Mouse (Mus musculus): ENCODE data around the gene Obp2b.
"Not testable (repeated sequence)": the region's sequence is repeated elsewhere in the genome, so short reads cannot be mapped to it uniquely, and the experiment has no call there.

Gene Obp2b

DNA sequence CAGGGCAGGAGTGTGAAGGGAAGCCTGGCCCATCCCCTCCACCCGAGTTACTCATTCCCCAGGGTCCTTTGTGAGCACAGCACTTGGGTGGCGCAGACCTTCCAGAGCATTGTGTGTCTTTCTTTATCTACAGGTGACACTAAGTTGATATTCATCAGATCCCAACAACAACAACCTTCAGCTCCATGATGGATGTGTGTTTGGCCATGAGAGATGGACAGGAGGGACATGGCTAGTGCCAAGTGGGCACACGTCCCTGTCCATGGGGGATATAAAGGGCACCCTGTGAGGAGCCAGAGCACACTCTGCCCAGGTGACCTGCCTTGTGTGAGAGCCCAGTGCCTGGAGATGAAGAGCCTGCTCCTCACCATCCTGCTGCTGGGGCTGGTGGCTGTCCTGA lies at the start of gene Obp2b:
Obp2b (plus strand) TSS at position 301 of the 400 bp plus-strand sequence.
- CTCF ChIA-PET, POLR2A ChIA-PET: not testable (repeated sequence)

DNA sequence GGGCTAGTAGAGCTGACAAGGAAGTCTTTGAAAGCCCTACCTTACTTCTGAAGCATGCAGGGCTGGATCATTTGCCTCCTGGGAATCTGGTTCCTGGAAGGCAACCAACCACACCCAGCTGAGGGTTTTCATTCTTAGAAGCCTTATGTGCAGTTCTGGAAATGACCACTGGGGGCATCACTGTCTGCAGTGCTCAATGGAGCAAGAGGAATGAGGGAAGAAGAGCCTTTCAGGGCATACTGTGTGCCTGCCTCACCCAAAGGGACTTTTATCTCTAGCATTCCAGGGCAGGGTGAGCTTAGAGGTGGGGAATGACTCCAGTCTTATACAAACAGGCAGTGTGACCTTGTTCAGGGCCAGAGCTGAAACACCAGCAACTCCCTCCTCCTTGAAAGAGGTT lies 42.2 kb upstream of the Obp2b start:
- CTCF ChIA-PET = interaction anchor here (0.6 to 3.5 kb wide), 33 partner anchors 9 to 459 kb away, joined by 3 to 26 read pairs (median 4); partner anchors contain the start of genes Bmyc (in 3 of the 4), Ajm1 (in 2 of the 4) and Lcn10 (in 1 of the 4)

DNA sequence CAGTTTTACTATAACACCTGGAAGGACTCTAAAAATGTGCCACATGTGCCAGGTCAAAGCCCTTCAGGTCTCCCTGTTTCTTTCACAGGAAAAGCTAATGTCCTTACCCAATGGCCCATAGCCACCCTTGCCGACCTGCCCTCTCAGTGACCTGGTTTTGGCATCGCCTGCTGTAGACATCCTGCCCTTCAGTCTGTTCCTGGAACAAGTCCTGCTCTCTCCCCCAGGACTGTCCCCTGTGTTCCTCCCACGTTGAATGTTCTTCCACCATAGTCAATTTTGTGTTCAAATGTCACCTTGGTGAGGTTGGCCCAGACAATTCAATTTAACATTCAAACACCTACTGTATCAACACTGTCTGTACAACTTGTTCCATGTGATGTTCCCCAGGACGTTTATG lies 39.9 kb upstream of the Obp2b start:
- ChIA-PET CTCF (interaction anchor here in 3 of 4 experiments (0.9 to 3.5 kb wide), 3 partner anchors 11 to 116 kb away, joined by 3 to 24 read pairs (median 3); partner anchors contain the start of genes Ajm1 (in 2 of the 3) and Bmyc (in 1 of the 3)), POLR2A (interaction anchor here in 2 of 4 experiments (0.5 to 4.2 kb wide), 3 partner anchors 10 to 1215 kb away, joined by 3 to 25 read pairs (median 6); partner anchors contain the start of gene Bmyc (in 2 of the 2))

More for the DNA sequence above, 42.2 kb upstream of the Obp2b start:
- POLR2A ChIA-PET = interaction anchor here in 3 of 4 experiments (0.6 to 4.2 kb wide), 7 partner anchors 8 to 21 kb away, joined by 3 to 25 read pairs (median 5); partner anchors contain the start of gene Bmyc (in 3 of the 3)

DNA sequence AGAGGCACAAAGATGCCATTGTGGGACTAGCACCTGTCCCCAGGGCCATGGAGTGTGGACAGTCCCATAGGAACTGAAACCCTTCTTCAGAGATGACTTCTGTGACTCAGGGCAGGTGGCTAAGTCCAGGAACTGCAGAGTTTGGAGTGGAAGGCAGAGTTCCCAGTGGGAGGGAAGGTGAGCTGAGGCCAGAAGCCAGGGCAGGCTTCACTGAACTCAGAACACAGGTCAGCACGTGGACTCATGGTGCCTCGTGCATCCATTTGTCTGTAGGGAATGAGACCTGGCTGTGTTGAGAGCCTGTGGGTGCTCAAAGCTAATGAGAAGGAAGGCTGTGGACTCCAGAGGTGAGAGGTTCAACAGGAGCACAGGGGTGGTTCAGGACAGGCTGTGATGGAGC lies 38.1 kb upstream of the Obp2b start:
- ChIA-PET POLR2A (no interaction called here), CTCF (no interaction called here)

DNA sequence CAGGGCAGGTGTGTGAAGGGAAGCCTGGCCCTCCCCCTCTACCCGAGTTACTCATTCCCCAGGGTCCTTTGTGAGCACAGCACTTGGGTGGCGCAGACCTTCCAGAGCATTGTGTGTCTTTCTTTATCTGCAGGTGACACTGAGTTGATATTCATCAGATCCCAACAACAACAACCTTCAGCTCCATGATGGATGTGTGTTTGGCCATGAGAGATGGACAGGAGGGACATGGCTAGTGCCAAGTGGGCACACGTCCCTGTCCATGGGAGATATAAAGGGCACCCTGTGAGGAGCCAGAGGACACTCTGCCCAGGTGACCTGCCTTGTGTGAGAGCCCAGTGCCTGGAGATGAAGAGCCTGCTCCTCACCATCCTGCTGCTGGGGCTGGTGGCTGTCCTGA lies 37.1 kb upstream of the Obp2b start, which contains the start of gene Obp2a:
Obp2a (plus strand) TSS at position 301 of the 400 bp plus-strand sequence.
- CTCF ChIA-PET, POLR2A ChIA-PET: not testable (repeated sequence)

DNA sequence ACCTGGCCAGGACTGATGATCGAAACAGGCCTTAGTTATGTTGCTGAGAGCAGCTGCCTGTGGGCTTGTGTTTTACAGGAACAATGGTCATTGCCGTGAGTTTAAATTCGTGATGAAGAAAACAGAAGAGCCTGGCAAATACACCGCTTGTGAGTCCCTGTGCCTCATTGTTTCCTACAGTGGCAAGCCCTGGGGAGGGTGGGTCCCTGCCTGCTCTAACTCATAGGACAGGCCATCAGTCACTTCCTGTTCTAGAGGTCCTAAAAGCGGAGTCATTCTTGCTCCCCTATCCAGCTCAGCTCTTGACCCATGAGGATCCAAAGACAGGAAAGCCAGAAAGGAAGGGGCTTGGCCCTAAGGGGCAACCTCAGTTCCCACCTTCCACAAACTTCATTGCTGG lies 35.8 kb upstream of the Obp2b start:
- ChIA-PET CTCF (no interaction called here), POLR2A (interaction anchor here in 1 of 4 experiments (1.2 kb wide), 1 partner anchor 9 kb away, joined by 3 read pairs; no protein-coding TSS in a partner anchor)

DNA sequence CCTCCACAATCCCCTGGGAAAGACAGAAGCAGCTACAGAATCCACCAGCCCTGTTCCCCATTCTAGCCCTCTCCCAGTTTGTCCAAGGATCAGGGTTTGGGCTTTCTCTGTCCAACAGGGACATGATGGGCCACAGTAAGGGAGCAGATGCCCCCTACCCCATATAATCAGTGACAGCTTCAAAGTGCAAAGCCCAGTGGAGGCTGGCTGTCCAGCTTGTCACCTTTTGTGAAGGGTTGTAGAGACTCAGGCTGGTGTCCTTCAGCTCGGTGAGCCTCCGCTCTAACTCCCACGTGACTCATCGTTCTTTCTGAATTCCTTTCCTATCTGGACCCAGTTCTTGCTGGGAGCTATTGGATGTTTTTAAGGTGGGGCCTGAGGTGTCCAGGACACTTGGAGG lies 33.1 kb upstream of the Obp2b start:
- ChIA-PET POLR2A (interaction anchor here in 1 of 4 experiments (1.7 kb wide), 1 partner anchor 9 kb away, joined by 7 read pairs; no protein-coding TSS in a partner anchor), CTCF (interaction anchor here (1.0 to 1.9 kb wide), 5 partner anchors 9 to 10 kb away, joined by 3 to 7 read pairs (median 4); no protein-coding TSS in a partner anchor)

DNA sequence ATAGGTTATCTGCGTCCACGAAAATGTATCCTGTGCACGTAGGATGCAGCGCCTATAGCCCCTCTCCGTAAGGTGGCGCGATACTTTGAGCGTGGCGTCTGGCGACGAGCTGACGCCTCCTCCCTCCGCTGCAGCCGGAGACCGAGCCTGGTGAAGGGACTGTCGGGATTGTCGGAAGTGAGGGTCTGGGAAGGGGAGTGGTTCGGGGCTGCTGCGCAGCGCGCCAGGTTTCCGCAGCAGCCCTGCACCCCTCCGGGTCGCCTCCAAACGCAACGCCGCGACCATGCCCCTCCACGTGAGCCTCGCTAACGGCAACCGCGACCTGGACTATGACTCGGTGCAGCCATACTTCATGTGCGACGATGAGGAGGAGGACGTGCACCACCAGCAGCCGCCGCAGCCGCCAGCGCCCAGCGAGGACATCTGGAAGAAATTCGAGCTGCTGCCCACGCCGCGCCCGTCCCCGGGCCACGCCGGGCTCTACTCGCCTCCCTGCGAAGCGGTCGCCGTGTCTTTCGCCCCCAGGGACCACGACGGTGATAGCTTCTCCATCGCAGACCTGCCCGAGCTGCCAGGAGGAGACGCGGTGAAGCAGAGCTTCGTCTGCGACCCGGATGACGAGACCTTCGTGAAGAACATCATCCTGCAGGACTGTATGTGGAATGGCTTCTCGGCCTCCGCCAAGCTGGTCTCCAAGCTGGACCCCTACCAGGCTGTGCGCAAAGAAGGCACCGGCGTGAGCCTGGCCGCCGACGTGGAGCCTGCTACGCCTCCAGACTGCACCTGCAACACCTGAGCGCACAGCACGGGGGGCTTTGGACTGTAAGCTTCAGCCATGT lies 29.9 kb upstream of the Obp2b start, which contains the start of gene Bmyc:
Bmyc (plus strand) TSS at position 97 of the 839 bp plus-strand sequence.
- CTCF ChIA-PET = interaction anchor here (0.8 to 3.6 kb wide), 11 partner anchors 9 to 447 kb away, joined by 3 to 26 read pairs (median 5); partner anchors contain the start of gene Abca2 (in 1 of the 4)

DNA sequence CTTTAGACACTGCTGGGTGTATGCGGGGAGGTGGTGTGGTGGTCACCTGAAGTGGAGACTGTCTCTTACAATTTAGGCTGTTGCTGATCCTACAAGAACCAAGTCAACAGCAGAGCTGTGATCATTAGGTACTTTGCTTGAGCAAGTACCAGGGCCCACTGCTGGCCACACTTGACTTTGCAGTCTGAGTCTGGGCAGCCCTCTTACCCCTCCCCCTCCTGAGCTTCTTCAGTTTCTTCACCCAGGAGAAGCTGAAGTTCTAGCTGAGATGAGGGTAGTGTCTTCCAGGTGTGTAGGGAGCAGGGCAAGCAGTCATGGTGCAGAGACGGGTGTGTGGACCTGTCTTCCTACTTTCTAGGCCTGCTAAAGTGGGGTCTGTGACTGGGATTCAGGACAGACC lies 28.7 kb upstream of the Obp2b start:
- ChIA-PET POLR2A (interaction anchor here (0.5 to 4.4 kb wide), 11 partner anchors 12 to 349 kb away, joined by 3 to 25 read pairs (median 4); partner anchors contain the start of genes Kcnt1 (in 1 of the 4) and Rabl6 (in 1 of the 4)), CTCF (interaction anchor here (0.5 to 3.6 kb wide), 13 partner anchors 8 to 446 kb away, joined by 3 to 26 read pairs (median 4); partner anchors contain the start of gene Ajm1 (in 1 of the 4))

More for the DNA sequence above, 29.9 kb upstream of the Obp2b start, which contains the start of gene Bmyc:
- POLR2A ChIA-PET = interaction anchor here in 3 of 4 experiments (0.6 to 4.4 kb wide), 26 partner anchors 9 to 865 kb away, joined by 3 to 25 read pairs (median 3); partner anchors contain the start of genes Camsap1 (in 1 of the 3), Cysrt1 (in 1 of the 3), Kcnt1 (in 1 of the 3) and Rnf208 (in 1 of the 3)

DNA sequence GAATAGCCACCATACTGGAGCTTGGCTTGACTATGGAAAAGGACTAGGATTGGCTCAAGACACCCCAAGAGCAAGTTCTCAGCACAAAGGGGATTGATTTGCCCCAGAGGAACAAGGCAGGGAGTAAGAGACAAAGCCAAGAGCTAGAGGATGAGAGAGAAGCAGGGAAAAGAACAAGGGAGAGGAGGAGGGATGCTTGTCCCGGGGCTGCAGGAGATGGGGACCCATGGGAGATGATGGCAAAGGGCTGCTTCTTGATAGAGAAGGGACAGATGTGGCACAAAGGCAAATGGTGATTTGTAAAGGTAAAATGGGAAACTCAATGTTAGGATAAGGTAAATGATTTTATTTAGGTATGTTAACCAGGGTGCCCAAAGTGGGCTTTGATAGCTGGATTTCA lies 27.8 kb upstream of the Obp2b start:
- CTCF ChIA-PET = interaction anchor here in 1 of 4 experiments (3.4 kb wide), 1 partner anchor 14 kb away, joined by 24 read pairs; no protein-coding TSS in a partner anchor
- POLR2A ChIA-PET = interaction anchor here in 2 of 4 experiments (1.0 to 4.4 kb wide), 4 partner anchors 13 to 154 kb away, joined by 3 to 25 read pairs (median 12); partner anchors contain the start of genes Kcnt1 (in 1 of the 2) and Rabl6 (in 1 of the 2)

DNA sequence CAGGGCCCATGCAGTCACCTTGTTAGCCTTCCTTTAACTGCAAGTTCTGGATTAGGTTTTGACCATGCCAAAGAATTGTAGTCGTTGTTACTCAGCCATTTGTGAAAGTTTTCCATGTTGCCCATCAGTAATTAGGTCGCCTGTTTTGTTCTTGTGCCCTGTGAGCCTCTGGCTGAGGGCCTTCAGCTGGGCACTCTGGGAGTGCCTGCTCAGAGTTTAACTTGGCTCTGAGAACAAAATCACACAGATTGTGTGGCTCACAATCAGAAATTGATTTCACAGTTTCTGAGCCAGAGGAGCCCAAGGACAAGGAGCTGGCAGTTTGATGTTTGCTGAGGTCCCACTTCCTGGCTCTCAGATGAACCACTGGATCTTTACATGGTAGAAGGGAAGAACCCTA lies 27.0 kb upstream of the Obp2b start:
- POLR2A ChIA-PET = interaction anchor here in 1 of 4 experiments (0.7 kb wide), 1 partner anchor 746 kb away, joined by 3 read pairs; no protein-coding TSS in a partner anchor

DNA sequence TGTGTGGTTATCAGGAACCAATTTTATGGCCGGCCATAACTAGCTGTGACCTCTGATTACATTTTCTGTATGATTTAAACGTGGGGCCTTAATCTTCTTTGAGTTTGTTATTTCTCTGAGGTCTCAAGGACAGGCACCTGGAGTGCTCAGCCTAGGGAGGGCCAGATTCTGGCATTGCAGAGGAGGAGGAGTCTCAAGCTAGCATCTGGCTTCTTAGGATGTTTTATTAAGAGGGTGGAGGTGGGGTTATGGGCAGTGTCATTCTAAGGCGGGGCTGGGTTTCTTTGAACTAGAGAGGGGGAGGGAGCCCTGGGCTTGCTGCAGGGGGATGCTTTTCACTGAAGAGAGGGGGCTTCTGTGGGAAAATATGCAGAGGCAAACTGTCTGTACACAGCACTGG lies 25.2 kb upstream of the Obp2b start:
- ChIA-PET CTCF (interaction anchor here in 1 of 4 experiments (0.6 to 0.8 kb wide), 2 partner anchors 584 to 734 kb away, joined by 3 read pairs; no protein-coding TSS in a partner anchor), POLR2A (interaction anchor here in 2 of 4 experiments (0.6 to 0.7 kb wide), 3 partner anchors 38 to 627 kb away, joined by 3 to 8 read pairs (median 8); no protein-coding TSS in a partner anchor)

More for the DNA sequence above, 27.0 kb upstream of the Obp2b start:
- CTCF ChIA-PET = not testable (repeated sequence)

DNA sequence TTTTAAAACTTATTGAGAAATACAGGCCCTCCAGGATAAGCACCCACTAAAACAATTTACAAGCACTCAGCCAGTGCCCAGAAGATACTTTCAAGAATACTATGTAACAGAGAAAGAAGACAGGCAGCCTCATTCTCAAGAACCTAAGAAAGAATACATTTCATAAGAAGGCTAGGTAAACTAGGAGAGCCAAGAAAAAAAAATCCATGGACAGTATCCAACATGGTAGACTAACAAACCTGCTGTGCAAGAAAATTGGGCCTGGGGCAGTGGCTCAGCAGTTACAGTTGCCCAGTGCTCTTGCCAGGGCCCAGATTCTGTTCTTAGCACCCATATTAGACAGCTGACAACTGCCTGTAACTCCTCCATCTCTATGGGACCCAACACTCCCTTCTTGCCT lies 19.6 kb upstream of the Obp2b start:
- POLR2A ChIA-PET = no interaction called here
- CTCF ChIA-PET = no interaction called here

DNA sequence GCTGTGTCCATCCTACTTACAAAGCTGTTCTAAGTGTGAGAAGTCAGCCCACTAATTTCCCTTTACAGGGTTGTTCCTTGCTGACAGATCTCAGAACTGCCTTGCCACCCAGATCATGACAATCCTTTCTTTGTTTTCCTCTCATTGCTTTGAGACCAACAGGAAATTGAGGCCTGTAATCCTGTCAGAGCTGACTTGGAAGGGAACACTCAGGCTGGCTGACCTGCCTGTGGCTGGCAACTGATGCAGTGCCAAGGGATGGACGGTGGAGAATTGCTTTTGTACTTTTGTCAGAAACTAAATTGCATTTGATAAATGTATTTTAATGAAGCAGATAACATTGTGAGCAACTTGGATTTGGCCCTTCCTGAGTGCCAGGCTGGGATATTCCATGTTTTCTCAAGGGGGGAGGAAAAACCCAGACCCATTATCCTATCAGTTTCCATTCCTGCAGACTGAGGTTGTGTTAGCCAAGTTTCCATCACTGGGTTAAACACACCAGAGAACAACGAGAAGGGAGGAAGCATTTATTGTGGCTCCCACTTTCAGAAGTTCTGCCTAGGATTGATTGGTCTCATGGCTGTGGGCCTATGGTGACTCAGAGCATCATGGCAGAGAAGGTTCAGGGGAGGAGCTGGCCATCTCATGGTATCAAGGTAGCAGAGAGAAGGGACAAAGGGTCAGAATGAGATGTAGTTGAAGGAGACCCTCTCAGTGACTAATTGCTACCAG lies 3.4 kb upstream of the Obp2b start:
- ChIA-PET POLR2A (no interaction called here), CTCF (no interaction called here)

DNA sequence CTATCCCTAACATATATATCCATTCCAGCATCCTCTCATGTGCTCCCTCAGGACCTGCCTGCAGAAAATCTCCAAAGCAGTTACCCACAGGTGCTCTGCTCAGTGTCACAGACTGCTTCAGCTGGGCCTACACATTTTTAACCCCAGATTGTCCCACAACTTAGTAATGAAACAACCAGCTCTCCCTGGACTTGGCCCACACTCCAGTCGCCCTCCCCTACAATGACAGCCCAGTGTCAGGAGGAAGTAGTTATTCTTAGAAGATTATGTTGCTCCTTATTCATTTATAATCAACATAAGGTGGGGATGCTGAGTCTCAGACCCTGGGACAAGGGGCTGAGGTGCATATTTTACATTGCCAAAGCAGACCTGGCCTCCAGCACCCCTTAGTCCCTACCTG lies 4.9 kb downstream of the Obp2b start:
- ChIA-PET CTCF (interaction anchor here in 1 of 4 experiments (0.6 kb wide), 1 partner anchor 562 kb away, joined by 3 read pairs; no protein-coding TSS in a partner anchor), POLR2A (no interaction called here)

DNA sequence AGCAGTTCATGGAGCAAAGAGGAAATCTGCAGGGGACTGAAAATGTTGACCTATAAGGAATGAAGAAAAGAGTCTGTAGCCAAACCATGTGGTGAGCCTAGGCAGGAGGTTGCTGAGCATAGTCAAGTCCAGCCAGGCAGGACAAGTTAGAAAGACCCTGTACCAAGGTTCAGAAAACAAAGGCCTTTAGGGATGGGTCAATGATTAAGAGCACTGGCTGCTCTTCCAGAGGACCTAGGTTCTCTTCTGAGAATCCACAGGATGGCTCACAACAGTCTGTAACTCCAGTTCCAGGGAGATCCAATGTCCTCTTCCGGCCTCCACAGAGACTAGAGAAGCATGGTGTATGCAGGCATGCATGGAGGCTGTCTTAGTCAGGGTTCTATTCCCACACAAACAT lies 17.4 kb downstream of the Obp2b start:
- CTCF ChIA-PET = no interaction called here
- POLR2A ChIA-PET = interaction anchor here in 1 of 4 experiments (0.6 kb wide), 1 partner anchor 16 kb away, joined by 5 read pairs; no protein-coding TSS in a partner anchor

DNA sequence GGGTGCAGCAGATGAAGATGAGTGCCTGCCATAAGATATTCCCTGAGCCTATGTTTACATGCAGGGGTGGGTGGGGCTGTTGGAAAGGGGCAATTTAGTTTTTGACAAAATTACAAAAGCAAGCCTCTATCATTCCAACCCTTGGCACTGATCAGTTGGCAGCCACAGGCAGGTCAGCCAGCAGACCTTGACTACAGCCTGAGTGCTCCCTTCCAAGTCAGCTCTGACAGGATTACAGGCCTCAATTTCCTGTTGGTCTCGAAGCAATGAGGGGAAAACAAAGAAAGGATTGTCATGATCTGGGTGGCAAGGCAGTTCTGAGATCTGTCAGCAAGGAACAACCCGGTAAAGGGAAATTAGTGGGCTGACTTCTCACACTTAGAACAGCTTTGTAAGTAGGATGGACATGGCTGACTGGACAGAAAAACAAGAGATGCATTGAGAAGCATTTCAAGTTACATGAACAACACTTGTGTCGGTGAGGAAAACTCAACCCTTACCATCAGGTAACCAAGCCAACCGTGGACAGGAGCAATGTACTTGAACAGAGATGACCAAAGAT lies 21.3 kb downstream of the Obp2b start:
- CTCF ChIA-PET = no interaction called here
- POLR2A ChIA-PET = interaction anchor here in 1 of 4 experiments (0.6 kb wide), 1 partner anchor 45 kb away, joined by 4 read pairs; no protein-coding TSS in a partner anchor

DNA sequence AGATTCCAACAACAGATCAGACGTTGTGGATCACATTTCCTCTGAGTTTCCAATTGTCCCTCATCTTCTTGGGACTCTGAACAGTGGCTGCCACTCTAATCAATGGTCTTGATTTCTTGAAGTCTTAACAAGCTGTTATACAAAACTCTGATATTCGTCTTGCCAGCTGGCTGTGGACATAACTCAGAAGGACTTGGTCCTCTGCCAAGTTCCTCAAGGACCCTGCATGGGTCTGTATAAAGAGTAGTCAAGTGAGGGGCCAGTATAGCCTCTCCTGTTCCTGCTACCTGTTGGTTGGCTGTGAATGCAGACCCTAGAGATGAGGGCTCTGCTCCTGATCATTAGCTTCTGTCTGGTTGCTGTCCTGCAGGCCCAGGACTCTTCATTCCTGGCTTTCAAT lies 28.5 kb downstream of the Obp2b start, which contains the start of gene Lcn3:
Lcn3 (plus strand) TSS at position 301 of the 400 bp plus-strand sequence.
- POLR2A ChIA-PET = interaction anchor here in 1 of 4 experiments (1.0 kb wide), 1 partner anchor 18 kb away, joined by 3 read pairs; no protein-coding TSS in a partner anchor

More for the DNA sequence above, 28.5 kb downstream of the Obp2b start, which contains the start of gene Lcn3:
- CTCF ChIA-PET = no interaction called here
